Mouse (Mus musculus): ENCODE data around the gene Nup214. TPM values are rescaled to one million over a fixed set of nuclear protein-coding genes. Genes with fewer than 3 reads are reported as not detected.

Nup214 gene
- total RNA-seq, 1 experiment: 74.3 TPM

DNA sequence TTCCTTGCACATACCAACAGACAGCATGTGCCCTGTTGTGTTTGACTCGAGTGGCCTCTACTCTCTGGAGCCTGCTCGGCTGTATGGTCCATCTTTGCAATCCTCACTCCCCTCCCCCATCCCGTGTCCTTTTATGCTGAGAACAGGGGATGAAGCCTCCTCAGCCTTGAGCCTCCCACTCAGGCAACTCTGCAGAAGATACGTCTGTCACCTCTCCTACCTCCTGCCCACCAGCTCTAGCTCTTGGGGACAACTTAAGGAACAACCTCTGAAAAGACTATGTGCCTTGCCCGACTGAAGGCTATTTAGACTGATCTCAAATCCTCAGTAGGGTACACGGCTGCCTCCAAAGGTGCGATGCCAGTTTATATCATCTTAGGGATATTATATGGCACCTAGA lies 129.3 kb downstream of the Nup214 start:
- TF ChIP-seq CHD2 (IDR thresholded peaks at IDR 0.05; ENCODE audit: low read depth, low read length): no peak
- no peak for TF ChIP-seq ZC3H11A (IDR thresholded peaks at IDR 0.05; ENCODE audit: borderline replicate concordance, low read depth, low read length)
- no peak for TF ChIP-seq HCFC1 (IDR thresholded peaks at IDR 0.05; ENCODE audit: borderline replicate concordance, insufficient read depth, low read length)
- no peak for TF ChIP-seq ZNF384 (IDR thresholded peaks at IDR 0.05; ENCODE audit: low read depth, low read length)
- no peak for TF ChIP-seq MAFK (IDR thresholded peaks at IDR 0.05; ENCODE audit: insufficient read depth, low read depth, low read length)
- H3K4me1 ChIP-seq (ENCODE audit: control insufficient read depth in 2 of 2, insufficient read depth in 2 of 2, low read length in 2 of 2, poor library complexity in 1 of 2): peaks cover 0 to 7% of the 10 kb centered on the region in 2 experiments; a peak in 1 of 4 replicates
- peak overlapping the region; percentile 51 to 59; a peak in 3 of 4 replicates for H3K4me3 ChIP-seq (ENCODE audit: insufficient read depth in 1 of 2, low read depth in 1 of 2, low read length in 2 of 2, poor library complexity in 1 of 2, severe bottlenecking in 1 of 2)
- H3K36me3 ChIP-seq (ENCODE audit: control insufficient read depth, insufficient read depth, low read length, poor library complexity, severe bottlenecking): no peaks in the 10 kb centered on the region
- in situ Hi-C loops (cut with MboI; ENCODE audit: low sequenced_read_pairs in 2 of 2, unreplicated experiment in 2 of 2): no loop called here
- no peak for DNase-seq (ENCODE audit: low read depth, low spot score)
- H3K9me3 ChIP-seq (ENCODE audit: control insufficient read depth, insufficient read depth, low read depth, low read length): no peaks in the 10 kb centered on the region
- H3K27ac ChIP-seq (ENCODE audit: insufficient read depth, low read depth, low read length, poor library complexity, severe bottlenecking): no peak overlapping the region
- H3K9ac ChIP-seq (ENCODE audit: insufficient read depth, low read depth, low read length, poor library complexity, severe bottlenecking): no peak overlapping the region; the same call in 1 of the 2 replicates

Other genes with a start within 250 kb of the Nup214 start
- 0.05 TPM in 1 of 2 replicates, not detected in the other for gene Qrfp, start 163.9 kb upstream of the Nup214 start, total RNA-seq (2012; rRNA removed)
- 0.11 and 0.22 TPM in 2 replicates for gene Fibcd1, start 128.4 kb upstream of the Nup214 start, total RNA-seq (2012; rRNA removed)
- gene Lamc3, start 87.1 kb upstream of the Nup214 start, total RNA-seq (2012; rRNA removed): 0.11 and 0.18 TPM in 2 replicates
- 17.6 and 48.5 TPM in 2 replicates for gene Aif1l, start 24.3 kb upstream of the Nup214 start, total RNA-seq (2012; rRNA removed)
- gene Fam78a, start 110.4 kb downstream of the Nup214 start, total RNA-seq (2012; rRNA removed): 4.1 and 4.8 TPM in 2 replicates
- gene Plpp7, start 121.1 kb downstream of the Nup214 start, total RNA-seq (2012; rRNA removed): 1.4 and 4.3 TPM in 2 replicates
- 75.1 and 88.5 TPM in 2 replicates for gene Prrc2b, start 176.6 kb downstream of the Nup214 start, total RNA-seq (2012; rRNA removed)

Data from ES-E14 (cell line).